Mouse (Mus musculus) spleen, adult 2 months (tissue): Measurements from ENCODE around the gene Pnmal1.

Experiments used
- CTCF ChIP-seq: fragments of 200-500 bp; IDR thresholded peaks from 2 replicates; pipeline ENCODE4 v1.5.1; 2011; ENCODE audit warnings: mild to moderate bottlenecking, inconsistent platforms; ENCODE audit not compliant: insufficient read depth, insufficient read length, insufficient replicate concordance; ENCODE audit errors: extremely low read depth
- POLR2A ChIP-seq: fragments of 200-500 bp; IDR thresholded peaks from 2 replicates; pipeline ENCODE4 v1.6.1; 2011; ENCODE audit warnings: low read depth, low read length, inconsistent platforms

- TF ChIP-seq CTCF = no peak
- no peak for TF ChIP-seq POLR2A
Measured at GRCm38 (mm10) chr7:17009326-17010009, 50.0 kb downstream of the Pnmal1 start.
